Mouse (Mus musculus) liver, embryonic 14.5 days (tissue): ENCODE data around the gene Sgf29.

Source experiments
- CTCF ChIP-seq: IDR thresholded peaks from 2 replicates; pipeline ENCODE4 v1.5.1; 2016; ENCODE audit warnings: antibody characterized with exemption, low read depth, control low read depth
- EP300 ChIP-seq: IDR thresholded peaks from 2 replicates; pipeline ENCODE4 v1.6.1; 2016; ENCODE audit warnings: antibody characterized with exemption, low read depth

- TF ChIP-seq CTCF, result no peak
- TF ChIP-seq EP300, result no peak
Observed at GRCm38 (mm10) chr7:126693781-126694180, 44.7 kb downstream of the Sgf29 start.
